Mouse (Mus musculus): ENCODE measurements at regions not wholly inside any gene's neighbourhood (a gene's known extent, or its start where the extent isn't known, plus 50 kb on each side); places are given as distances from the start of the nearest gene placed in this dataset.

DNA sequence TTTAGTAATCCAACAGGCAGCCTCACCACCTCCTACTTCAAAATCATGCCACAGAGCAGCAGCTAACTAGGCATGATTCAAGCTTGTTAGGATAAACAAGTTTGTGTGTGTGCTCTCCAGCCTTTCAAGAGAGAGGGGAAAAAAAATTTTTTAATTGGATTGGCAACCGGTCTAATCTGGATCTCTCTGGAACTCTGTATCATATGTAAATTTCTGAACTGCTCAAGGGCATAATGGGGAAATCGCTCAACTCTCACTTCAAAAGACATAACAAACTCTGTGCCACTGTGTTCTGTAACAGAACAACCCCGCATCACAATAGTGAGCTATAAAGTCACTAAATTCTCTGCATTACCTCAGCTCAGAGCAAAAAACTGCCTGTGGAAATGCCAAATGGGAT is 147.9 kb upstream of the Krtap11-1 start:
- no peak for DNase-seq

DNA sequence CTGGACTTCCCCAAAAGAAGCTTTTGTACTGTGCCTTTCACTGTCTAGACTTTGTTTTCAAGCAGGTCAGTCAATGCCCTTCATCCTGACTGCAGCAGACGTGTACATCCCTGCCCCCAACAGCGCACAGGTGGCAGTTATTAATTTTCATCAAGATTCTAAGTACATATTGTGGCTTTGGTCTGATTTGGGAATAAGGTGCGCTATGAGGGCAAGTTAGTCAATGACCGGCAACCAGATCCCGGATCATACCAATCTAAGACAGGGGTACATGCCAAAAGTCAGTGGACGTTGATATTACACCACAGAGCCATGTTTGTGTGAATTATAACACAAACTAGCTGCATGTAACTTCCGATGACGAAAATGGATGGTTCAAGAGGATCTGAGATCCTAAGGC is 144.7 kb upstream of the Krtap11-1 start:
- peak; percentile 19 for DNase-seq

GRCm38 (mm10) chr16:89704316-89704715 is 133.3 kb upstream of the Krtap11-1 start:
- DNase-seq: peak; percentile 71

DNA sequence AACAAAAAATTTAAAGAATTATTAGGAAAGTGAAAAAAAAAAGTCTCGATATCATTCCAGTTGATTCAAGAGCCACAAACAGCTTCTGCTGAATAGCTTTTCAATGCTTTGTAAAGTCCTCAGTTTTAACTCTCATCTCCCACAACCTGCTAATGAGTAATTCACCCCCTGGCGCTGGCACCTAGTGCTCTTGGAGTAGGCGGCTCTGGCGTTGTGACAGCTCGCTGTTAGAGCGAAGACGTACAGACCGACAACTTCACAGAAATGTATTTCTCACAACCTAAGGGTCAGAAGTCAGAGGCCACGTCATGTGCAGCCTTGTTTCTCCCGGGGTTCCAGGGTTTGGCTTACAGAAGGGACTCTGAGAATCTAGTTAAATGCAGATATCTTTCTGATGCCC is 132.2 kb upstream of the Krtap11-1 start:
- DNase-seq: no peak

GRCm38 (mm10) chr16:89702406-89702805 is 131.4 kb upstream of the Krtap11-1 start:
- peak; percentile 51 for DNase-seq

DNA sequence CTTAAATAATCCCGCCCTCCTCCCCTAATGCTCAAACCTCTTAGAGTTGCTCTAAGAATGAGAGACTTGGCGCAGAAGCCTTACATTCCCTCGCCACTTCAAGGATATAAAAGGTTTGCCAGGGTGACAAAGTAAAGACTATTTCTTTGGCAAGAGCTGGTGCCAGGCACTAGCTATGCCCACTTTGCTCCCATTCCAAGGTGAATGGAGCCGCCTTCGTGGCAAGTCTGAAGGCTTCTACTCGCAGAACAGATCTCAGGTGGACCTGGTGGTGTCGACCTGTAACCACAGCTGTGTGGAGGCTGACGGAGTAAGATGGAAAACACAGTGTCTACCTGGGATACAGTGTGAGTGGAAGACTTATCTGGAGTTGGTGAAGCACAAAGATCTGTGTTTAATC is 130.8 kb upstream of the Krtap11-1 start:
- DNase-seq: peak; percentile 78

- DNase-seq: no peak
Observed at GRCm38 (mm10) chr16:89699710-89700109, 128.7 kb upstream of the Krtap11-1 start.

GRCm38 (mm10) chr16:89695833-89696232 is 124.8 kb upstream of the Krtap11-1 start:
- DNase-seq: peak; percentile 91

GRCm38 (mm10) chr16:89695406-89695805 is 124.4 kb upstream of the Krtap11-1 start:
- DNase-seq: peak; percentile 72

GRCm38 (mm10) chr16:89693321-89693720 is 122.3 kb upstream of the Krtap11-1 start:
- peak; percentile 71 for DNase-seq

DNA sequence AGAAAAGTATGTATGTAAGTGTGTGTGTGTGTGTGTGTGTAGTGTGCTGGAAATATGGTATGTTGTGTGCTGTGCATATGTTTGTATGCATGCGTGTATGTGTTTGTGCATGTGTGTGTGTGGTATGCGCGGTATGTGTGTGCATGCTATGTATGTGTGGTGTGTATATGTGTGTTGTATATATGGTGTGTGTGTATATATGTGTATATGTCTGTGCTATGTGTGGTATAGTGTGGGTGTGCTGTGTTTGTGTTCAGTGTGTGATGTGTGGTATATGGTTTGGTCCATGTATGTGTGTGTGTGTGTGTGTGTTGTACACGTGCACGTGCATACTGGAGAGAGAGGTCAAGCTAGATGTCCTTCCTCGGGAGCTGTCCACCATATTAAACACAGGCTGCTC is 108.5 kb upstream of the Krtap11-1 start:
- peak; percentile 41 for DNase-seq

DNA sequence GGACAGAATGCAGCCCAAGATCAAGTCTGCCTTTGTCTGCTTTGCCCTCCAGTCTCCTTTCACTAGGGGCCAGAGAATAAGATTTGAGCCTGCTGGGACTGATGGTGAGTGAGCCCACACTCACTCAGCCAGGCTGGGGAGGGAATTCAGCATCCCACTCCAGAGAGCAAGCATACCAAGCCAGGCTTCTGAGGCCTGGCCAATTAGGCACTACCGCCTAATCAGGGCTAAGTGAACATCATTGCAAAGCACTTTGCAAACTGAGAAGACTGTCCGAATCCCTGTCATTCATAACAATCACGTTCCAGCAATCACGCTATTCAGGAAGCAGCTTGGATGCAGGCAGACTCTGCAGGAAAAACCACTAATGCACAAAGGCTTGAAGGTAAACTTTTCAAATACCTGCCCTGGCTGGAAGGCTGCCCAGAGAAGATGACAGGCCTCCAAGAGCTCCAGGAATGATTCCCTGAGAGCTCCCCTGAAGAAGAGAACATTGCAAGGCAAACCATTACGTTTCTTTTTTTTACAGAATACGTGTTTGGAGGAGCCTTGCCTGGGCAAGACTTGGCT is 107.5 kb upstream of the Krtap11-1 start:
- DNase-seq: peak; percentile 54

GRCm38 (mm10) chr16:89675009-89675785 is 104.2 kb upstream of the Krtap11-1 start:
- peak; percentile 61 for DNase-seq

GRCm38 (mm10) chr16:89674159-89674902 is 103.3 kb upstream of the Krtap11-1 start:
- peak; percentile 25 for DNase-seq

GRCm38 (mm10) chr16:89671188-89671726 is 100.3 kb upstream of the Krtap11-1 start:
- DNase-seq: peak; percentile 42

GRCm38 (mm10) chr16:89660071-89660470 is 89.1 kb upstream of the Krtap11-1 start:
- DNase-seq: peak; percentile 52

GRCm38 (mm10) chr16:89656036-89656435 is 85.1 kb upstream of the Krtap11-1 start:
- peak; percentile 66 for DNase-seq

GRCm38 (mm10) chr16:89648651-89649050 is 77.7 kb upstream of the Krtap11-1 start:
- no peak for DNase-seq

DNA sequence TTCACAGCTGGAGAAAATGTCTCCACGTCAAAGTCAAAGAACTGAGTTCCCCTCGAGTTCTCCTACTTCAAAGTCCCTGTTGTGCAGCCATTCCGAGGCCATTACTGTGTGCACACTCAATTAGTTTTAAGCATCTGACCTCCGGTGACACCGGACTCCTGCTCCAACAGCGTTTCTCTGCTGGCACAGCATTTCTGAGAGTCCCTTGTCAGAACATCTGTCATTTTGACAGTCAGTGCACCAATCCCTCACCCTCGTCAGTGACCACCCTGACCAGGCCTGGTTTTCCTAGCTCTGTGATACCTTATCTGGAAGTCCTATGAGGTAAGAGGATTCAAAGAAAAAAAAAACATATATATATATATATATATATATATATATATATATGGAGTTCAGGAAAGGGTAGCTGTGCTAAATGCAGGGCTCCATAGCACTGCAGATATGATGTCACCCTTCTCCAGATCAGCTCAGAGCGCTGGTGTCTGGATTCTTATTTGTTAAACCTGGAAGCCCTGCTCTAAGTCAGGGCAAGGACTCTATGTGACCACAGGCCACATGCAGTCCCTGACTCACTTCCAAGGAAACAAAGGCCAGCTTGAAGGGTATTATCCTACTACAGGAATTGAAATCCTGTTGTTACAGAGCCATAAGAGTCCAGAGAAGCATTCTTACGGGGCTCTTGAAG is 63.1 kb upstream of the Krtap11-1 start:
- DNase-seq: peak; percentile 49

DNA sequence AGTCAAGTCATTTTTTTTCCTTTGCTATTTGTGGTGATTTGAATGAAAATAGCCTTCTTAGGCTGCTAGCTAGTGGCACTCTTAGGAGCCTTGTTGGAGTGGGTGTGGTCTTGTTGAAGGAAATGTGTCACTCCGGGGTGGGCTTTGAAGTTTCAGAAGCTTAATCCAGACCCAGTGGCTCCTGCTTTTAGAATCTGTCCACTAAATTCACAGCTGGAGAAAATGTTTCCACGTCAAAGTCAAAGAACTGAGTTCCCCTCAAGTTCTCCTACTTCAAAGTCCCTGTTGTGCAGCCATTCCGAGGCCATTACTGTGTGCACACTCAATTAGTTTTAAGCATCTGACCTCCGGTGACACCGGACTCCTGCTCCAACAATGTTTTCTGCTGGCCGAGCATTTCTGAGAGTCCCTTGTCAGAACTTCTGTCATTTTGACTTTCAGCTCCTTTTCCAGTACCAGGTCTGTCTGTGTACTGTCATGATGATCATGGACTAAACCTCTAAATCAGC is 61.2 kb upstream of the Krtap11-1 start:
- no peak for DNase-seq

DNA sequence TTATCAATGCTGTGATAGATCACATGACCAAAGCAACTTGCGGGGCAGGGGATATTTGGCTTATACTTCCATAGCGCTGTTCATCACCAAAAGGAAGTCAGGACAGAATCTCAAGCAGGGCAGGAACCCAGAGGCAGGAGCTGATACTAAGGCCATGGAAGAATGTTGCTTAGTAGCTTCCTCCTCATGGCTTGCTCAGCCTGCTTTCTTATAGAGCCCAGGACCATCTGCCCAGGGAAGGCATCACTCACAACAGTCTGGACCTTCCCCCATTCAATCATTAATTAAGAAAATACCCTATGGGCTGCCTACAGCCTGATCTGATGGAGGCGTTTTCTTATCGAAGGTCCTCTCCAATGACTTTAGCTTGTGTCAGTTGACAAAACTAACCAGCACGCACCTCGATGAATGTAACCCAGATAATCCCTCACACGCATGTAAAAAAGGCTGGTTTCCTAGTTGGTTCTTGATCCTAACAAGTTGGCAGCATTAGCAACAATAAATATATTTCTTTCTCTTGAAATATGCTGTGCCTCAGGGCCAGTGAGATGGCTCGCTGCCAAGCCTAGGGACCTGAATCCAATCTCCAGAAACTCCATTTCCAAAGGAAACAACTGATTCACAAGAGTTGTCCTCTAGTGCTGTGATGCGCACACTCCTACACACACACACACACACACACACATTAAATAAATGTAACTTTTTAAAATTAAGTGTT is 60.6 kb upstream of the Krtap11-1 start:
- peak; percentile 63 for DNase-seq

DNA sequence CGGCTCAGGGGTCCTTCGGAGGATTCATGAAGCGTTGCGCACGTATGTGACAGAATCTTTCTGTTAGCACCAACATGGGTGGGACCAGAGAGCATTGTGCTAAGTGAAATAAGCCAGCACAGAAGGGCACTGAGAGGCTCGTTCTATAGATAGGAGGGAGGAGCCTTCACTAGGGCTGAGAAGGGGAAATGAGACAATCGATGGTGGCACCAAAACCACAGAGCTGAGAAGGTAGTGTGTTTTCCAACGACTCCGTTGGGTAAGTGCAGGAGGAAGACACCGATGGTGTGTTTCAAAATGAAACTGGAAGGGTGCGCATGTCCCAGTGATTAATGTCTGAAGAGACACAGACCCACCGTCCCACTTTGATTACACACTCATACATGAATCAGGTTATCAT is 54.7 kb upstream of the Krtap11-1 start:
- peak; percentile 6 for DNase-seq
